Mouse (Mus musculus) forebrain, embryonic 12.5 days (tissue): Measurements from ENCODE around the gene Tmem106b. TPM values are rescaled to one million over a fixed set of nuclear protein-coding genes. Genes with fewer than 3 reads are reported as not detected.

ENCODE experiments used
- ATAC-seq: fragments of 200-750 bp; cut with Nextera tagmentation; 2 replicates; pipeline ENCODE4 v1.8.0; 2017; ENCODE audit warnings: moderate TSS enrichment; ENCODE audit not compliant: low FRiP score
- H3K27ac ChIP-seq: fragments of 300-500 bp; sonication (generic); 2 replicates; pipeline ENCODE4 v1.5.1; 2016; ENCODE audit warnings: mild to moderate bottlenecking
- H3K27me3 ChIP-seq: fragments of 300-500 bp; sonication (generic); 2 replicates; pipeline ENCODE4 v1.6.1; 2016; ENCODE audit warnings: mild to moderate bottlenecking
- H3K36me3 ChIP-seq: fragments of 300-500 bp; sonication (generic); replicated peaks from 2 replicates; pipeline ENCODE4 v1.6.1; 2016; ENCODE audit warnings: mild to moderate bottlenecking
- H3K4me1 ChIP-seq: fragments of 300-500 bp; sonication (generic); 2 replicates; pipeline ENCODE4 v1.6.1; 2016
- H3K4me2 ChIP-seq: fragments of 300-500 bp; sonication (generic); 2 replicates; pipeline ENCODE4 v1.6.1; 2016; ENCODE audit warnings: mild to moderate bottlenecking, moderate library complexity
- H3K4me3 ChIP-seq: fragments of 300-500 bp; sonication (generic); replicated peaks from 2 replicates; pipeline ENCODE4 v1.5.1; 2016; ENCODE audit warnings: mild to moderate bottlenecking
- H3K9ac ChIP-seq: fragments of 300-500 bp; sonication (generic); 2 replicates; pipeline ENCODE4 v1.6.1; 2016; ENCODE audit warnings: mild to moderate bottlenecking
- H3K9me3 ChIP-seq: fragments of 300-500 bp; sonication (generic); 2 replicates; pipeline ENCODE4 v1.6.1; 2016
- WGBS: fragments of 180-500 bp; shearing (Covaris S2); methylation state at CpG from one replicate; pipeline ENCODE4 v1.1.7; 2016; 5-methylcytosine and 5-hydroxymethylcytosine counted together
- polyA plus RNA-seq: library from polyadenylated mRNA; unstranded; fragments of >200 nt; fragmentation: Nextera tagmentation; extraction: Ambion mirVana; gene quantifications from 2 replicates; pipeline ENCODE4 v1.2.1, GENCODE M21; 2016

Gene Tmem106b
- polyA plus RNA-seq, 1 experiment from 2014 or later, result 31.6 TPM

DNA sequence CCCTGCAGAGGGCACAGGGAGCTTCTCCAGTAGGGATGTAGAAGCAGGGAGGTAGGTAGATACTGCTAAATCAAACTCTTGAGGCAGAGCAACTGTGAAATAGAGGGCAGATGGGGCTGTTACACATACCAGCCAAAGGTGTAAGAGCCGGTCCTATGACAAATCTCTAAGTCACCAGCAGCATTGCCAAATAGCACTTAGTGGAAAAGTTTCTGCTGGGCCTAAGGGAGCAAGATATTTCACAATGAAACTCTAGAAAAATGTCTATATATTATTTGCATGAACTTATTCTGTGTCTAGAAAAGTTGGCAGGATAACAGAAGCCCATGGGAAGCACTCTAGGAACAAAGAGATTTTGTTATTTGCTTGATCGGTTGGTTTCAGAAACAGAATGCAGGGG, 4.3 kb downstream of the Tmem106b start:
- Histone ChIP-seq H3K27ac (no peak overlapping the region), H3K36me3 (peaks cover 35% of the 10 kb centered on the region), H3K4me3 (no peak overlapping the region), H3K9me3 (no peaks in the 10 kb centered on the region), H3K27me3 (no peaks in the 10 kb centered on the region), H3K9ac (no peak overlapping the region), H3K4me1 (peaks cover 5% of the 10 kb centered on the region), H3K4me2 (no peak overlapping the region)
- 85% methylated on average over 2 of the region's 2 CpGs for WGBS
- no peak for ATAC-seq

DNA sequence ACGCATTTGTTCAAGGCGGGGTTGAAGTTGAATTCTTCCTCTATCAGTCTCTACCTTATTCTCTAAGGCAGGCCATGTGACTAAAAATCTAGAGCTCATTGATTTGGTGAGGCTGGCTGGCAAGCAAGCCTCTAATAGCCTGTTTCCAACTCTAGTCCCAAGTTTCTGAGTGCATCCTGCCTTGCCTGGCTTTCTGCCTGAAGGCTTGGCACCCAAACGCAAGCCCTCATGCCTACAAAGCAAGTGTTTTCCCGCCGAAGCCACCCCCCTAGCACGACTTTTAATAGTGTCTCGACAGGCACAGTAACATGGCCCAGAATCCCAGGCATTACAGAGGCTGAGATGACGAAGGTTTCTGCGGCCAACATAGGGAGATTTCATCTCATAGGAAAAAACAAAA, 13.3 kb downstream of the Tmem106b start:
- Histone ChIP-seq H3K27ac (no peak overlapping the region), H3K4me1 (no peaks in the 10 kb centered on the region), H3K4me3 (no peak overlapping the region), H3K9me3 (no peaks in the 10 kb centered on the region), H3K9ac (no peak overlapping the region), H3K4me2 (no peak overlapping the region), H3K36me3 (peaks cover 62% of the 10 kb centered on the region), H3K27me3 (no peaks in the 10 kb centered on the region)
- ATAC-seq, result no peak
- 93% methylated on average over 9 of the region's 9 CpGs for WGBS

DNA sequence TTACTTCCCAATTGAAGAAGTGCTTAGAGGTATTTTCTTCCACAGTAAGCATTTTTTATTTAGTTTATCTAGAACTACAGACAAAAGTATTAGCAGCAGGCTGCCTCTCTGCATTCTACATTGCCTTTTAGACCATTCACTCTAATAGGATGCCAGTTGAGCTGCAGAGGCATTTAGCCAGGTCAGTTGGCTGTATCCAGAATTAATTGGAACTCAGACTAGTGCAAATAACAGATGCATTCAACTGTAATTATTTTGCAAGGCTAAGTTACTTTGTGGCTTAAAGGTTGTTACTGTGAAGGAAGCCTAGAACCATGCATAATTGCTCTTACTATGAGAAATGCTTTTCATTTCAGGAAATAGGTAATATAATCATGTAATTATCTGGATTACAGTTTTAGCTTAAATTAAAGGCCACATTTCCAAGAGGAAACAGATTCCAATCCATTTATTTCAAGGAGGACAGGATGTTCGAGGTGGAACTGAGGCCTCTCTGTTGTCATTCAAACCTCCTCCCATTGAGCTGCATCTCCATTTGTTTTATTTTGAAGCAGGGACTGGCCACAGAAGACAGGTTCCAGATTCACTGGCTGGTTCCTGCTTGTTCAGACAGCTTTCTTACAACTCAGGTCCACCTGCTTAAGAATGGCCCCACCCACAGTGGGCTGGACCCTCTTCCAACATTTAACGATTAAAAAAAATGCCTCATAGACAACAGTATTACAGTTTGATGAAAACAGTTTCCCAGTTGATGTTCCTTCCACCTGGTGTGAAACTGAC, 27.3 kb downstream of the Tmem106b start:
- H3K9me3 ChIP-seq, result no peaks in the 10 kb centered on the region
- no peaks in the 10 kb centered on the region for H3K4me1 ChIP-seq
- H3K27ac ChIP-seq, result no peak overlapping the region
- no peaks in the 10 kb centered on the region for H3K27me3 ChIP-seq
- ATAC-seq, result no peak
- no peak overlapping the region for H3K4me3 ChIP-seq
- 71% methylated on average over 2 of the region's 2 CpGs for WGBS
- H3K9ac ChIP-seq, result no peak overlapping the region
- H3K4me2 ChIP-seq, result no peak overlapping the region
- H3K36me3 ChIP-seq, result no peaks in the 10 kb centered on the region

DNA sequence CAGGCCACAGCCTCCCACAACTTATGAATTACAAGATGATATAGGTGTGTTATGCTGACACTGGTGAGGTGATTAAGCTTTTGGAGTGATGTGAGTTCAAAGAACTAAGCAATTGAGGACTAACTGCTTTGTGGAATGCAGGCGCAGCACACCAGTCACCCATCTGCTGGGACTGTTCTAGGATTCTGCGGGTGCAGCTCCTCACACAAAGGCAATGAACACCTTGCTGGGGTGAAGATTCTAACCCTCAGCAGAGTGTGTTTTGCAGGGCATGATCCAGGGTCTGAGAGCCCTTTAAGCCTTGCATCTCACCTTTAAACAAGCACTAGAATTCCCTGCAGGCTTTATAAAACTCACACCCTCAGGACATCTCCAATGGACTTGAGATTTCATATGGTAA, 30.6 kb downstream of the Tmem106b start:
- ATAC-seq, result no peak
- H3K4me3 ChIP-seq, result no peak overlapping the region
- no peak overlapping the region for H3K4me2 ChIP-seq
- H3K9ac ChIP-seq, result no peak overlapping the region
- WGBS, result 76% methylated on average over 2 of the region's 2 CpGs
- no peaks in the 10 kb centered on the region for H3K4me1 ChIP-seq
- no peaks in the 10 kb centered on the region for H3K27me3 ChIP-seq
- H3K36me3 ChIP-seq, result no peaks in the 10 kb centered on the region
- no peaks in the 10 kb centered on the region for H3K9me3 ChIP-seq
- H3K27ac ChIP-seq, result no peak overlapping the region

DNA sequence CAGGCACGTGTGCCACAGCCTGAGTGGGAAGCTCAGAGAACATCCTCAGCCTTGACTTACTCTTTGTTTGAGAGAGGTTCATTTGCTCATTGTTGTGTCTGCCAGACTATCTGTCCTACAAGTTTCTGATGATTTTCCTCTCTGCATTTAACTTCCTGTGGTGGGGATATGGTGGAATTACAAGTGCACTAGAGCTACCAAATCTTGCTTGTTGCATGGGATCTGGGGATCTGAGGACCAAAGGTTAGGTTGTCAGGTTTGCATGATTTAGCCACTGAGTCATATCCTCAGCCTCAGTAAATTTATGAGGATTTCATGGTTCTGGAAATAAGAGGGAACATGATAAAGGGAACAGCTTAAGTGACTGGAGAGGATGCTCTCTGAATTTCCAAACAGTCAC, 39.1 kb downstream of the Tmem106b start:
- 79% methylated on average over 1 of the region's 1 CpGs for WGBS
- Histone ChIP-seq H3K4me1 (no peaks in the 10 kb centered on the region), H3K36me3 (no peaks in the 10 kb centered on the region), H3K4me3 (no peak overlapping the region), H3K9ac (no peak overlapping the region), H3K27me3 (no peaks in the 10 kb centered on the region), H3K4me2 (no peak overlapping the region), H3K27ac (no peak overlapping the region), H3K9me3 (no peaks in the 10 kb centered on the region)
- ATAC-seq, result no peak

DNA sequence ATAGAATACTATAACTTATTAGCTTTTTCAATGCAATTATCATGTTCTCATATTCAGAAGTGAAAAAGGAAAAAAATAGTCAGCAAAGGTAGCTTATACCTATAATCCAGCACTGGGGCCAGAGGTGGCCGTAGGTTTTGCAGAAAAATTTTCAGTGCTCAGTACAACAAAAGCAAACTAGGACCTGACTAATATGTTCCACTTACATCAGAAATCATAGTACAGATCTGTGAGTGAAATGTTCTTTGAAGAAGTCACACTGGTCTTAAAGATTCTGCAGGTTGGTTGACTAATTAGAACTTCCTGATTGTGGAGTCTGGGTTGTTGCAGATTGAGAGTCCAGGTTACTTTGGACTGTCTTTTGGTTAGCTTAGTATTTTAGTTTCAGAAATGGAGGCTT, 67.7 kb downstream of the Tmem106b start:
- Histone ChIP-seq H3K27me3 (no peaks in the 10 kb centered on the region), H3K27ac (no peak overlapping the region), H3K9me3 (no peaks in the 10 kb centered on the region), H3K4me1 (no peaks in the 10 kb centered on the region), H3K36me3 (no peaks in the 10 kb centered on the region), H3K4me2 (no peak overlapping the region), H3K4me3 (no peak overlapping the region), H3K9ac (no peak overlapping the region)
- WGBS, result 97% methylated on average over 1 of the region's 1 CpGs
- no peak for ATAC-seq

Other genes starting within 250 kb of the Tmem106b start
- not detected in 2 replicates for gene Vwde, start 155.2 kb downstream of the Tmem106b start, polyA plus RNA-seq